In the genomic region with DNA sequence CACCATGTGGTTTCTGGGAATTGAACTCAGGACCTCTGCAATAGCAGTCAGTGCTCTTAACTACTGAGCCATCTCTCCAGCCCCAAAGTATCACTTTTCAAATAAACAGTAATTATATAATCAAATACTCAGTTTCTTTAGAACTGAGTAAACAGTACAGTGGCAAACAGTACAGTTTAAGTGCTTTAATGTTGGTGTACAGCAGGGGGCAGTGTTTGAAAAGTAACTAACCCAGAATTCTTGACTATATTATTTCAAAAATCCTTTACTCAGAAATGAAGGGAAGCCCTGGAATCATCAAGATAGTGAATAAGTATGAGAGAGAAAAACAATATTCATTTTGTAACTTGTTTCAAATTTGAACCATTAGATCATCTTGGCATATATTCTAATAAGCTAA, we compare ENCODE assay signal across 9 mouse cellular contexts. TPM values are rescaled to one million over a fixed set of nuclear protein-coding genes. Genes with fewer than 3 reads are reported as not detected.
DNase-seq lines count a peak whose midpoint lies in the region; ATAC-seq and TF ChIP-seq lines count a peak whose summit lies in the region.
"Had no signal": no experiment of that assay in that cellular context is flagged by ENCODE, and none has a peak within 500 bp of the region (broad histone marks: within the 10 kb centered on the region; RNA-seq: fewer than 3 reads in every experiment).

No protein-coding gene starts in this region.

- TF ChIP-seq CTCF in forebrain, postnatal 0 days (IDR thresholded peaks at IDR 0.05; ENCODE audit: low read depth): peak; percentile 59
- TF ChIP-seq CTCF in G1E (IDR thresholded peaks at IDR 0.05; ENCODE audit: low read depth, low read length): 0 out of 2 replicates have a peak, but pooled peaks have one; percentile 12

- H3K27ac ChIP-seq in forebrain, postnatal 0 days (ENCODE audit: low read depth, low read length): no peak overlapping the region
- H3K27ac ChIP-seq in forebrain, embryonic 15.5 days (replicated peaks): no peak overlapping the region
- H3K27ac ChIP-seq in limb, embryonic 11.5 days (replicated peaks; ENCODE audit: low read depth, low read length): no peak overlapping the region
- no peak overlapping the region for H3K27ac ChIP-seq in limb, embryonic 10.5 days

- ATAC-seq in forebrain, postnatal 0 days: no peak; the same call in 1 of the 2 replicates
- ATAC-seq in forebrain, embryonic 15.5 days (replicated peaks): no peak
- no peak for ATAC-seq in limb, embryonic 11.5 days (ENCODE audit: insufficient number of reproducible peaks, low FRiP score, low TSS enrichment, low read depth)
- ATAC-seq in G1E (ENCODE audit: extremely low read depth, insufficient number of reproducible peaks, low FRiP score, poor library complexity, severe bottlenecking): no peak; the same call in 1 of the 2 replicates
- ATAC-seq in erythroid progenitor cell, adult 5-6 weeks (replicated peaks; ENCODE audit: low FRiP score, poor library complexity, severe bottlenecking): no peak

- no peak overlapping the region for H3K9ac ChIP-seq in forebrain, postnatal 0 days
- no peak overlapping the region for H3K9ac ChIP-seq in forebrain, embryonic 15.5 days (replicated peaks)
- H3K9ac ChIP-seq in limb, embryonic 11.5 days (ENCODE audit: low read length): no peak overlapping the region

- no peaks in the 10 kb centered on the region for H3K9me3 ChIP-seq in forebrain, postnatal 0 days (ENCODE audit: low read length)
- H3K9me3 ChIP-seq in forebrain, embryonic 15.5 days: no peaks in the 10 kb centered on the region
- no peaks in the 10 kb centered on the region for H3K9me3 ChIP-seq in limb, embryonic 11.5 days (ENCODE audit: control insufficient read depth, low read length)
- no peaks in the 10 kb centered on the region for H3K9me3 ChIP-seq in limb, embryonic 10.5 days (replicated peaks)
- no peaks in the 10 kb centered on the region for H3K9me3 ChIP-seq in G1E (replicated peaks)

- H3K4me1 ChIP-seq in forebrain, postnatal 0 days (ENCODE audit: insufficient read depth): no peaks in the 10 kb centered on the region
- no peaks in the 10 kb centered on the region for H3K4me1 ChIP-seq in forebrain, embryonic 15.5 days
- no peaks in the 10 kb centered on the region for H3K4me1 ChIP-seq in limb, embryonic 11.5 days (ENCODE audit: control insufficient read depth, insufficient read depth, low read length)
- no peaks in the 10 kb centered on the region for H3K4me1 ChIP-seq in limb, embryonic 10.5 days
- no peaks in the 10 kb centered on the region for H3K4me1 ChIP-seq in G1E (ENCODE audit: insufficient read depth, low read depth, low read length)

- H3K27me3 ChIP-seq in forebrain, postnatal 0 days (ENCODE audit: insufficient read depth, low read length): no peaks in the 10 kb centered on the region
- H3K27me3 ChIP-seq in forebrain, embryonic 15.5 days: no peaks in the 10 kb centered on the region
- H3K27me3 ChIP-seq in limb, embryonic 11.5 days (ENCODE audit: control insufficient read depth, insufficient read depth, low read length): no peaks in the 10 kb centered on the region
- H3K27me3 ChIP-seq in limb, embryonic 10.5 days (ENCODE audit: low read depth, poor library complexity, severe bottlenecking): no peaks in the 10 kb centered on the region
- H3K27me3 ChIP-seq in G1E (ENCODE audit: insufficient read depth, low read length): no peaks in the 10 kb centered on the region; the same call in 1 of the 2 replicates

- no peak overlapping the region for H3K4me2 ChIP-seq in forebrain, postnatal 0 days (ENCODE audit: low read depth)
- H3K4me2 ChIP-seq in forebrain, embryonic 15.5 days (replicated peaks): no peak overlapping the region
- no peak overlapping the region for H3K4me2 ChIP-seq in limb, embryonic 11.5 days (ENCODE audit: low read depth, severe bottlenecking)

- no peaks in the 10 kb centered on the region for H3K36me3 ChIP-seq in forebrain, postnatal 0 days (ENCODE audit: insufficient read depth)
- H3K36me3 ChIP-seq in forebrain, embryonic 15.5 days: no peaks in the 10 kb centered on the region
- H3K36me3 ChIP-seq in limb, embryonic 11.5 days (ENCODE audit: control insufficient read depth, insufficient read depth, low read length): no peaks in the 10 kb centered on the region
- H3K36me3 ChIP-seq in limb, embryonic 10.5 days: no peaks in the 10 kb centered on the region
- no peaks in the 10 kb centered on the region for H3K36me3 ChIP-seq in G1E (replicated peaks)

- peak; percentile 62 for DNase-seq in forebrain, postnatal 0 days
- DNase-seq in limb, embryonic 11.5 days (ENCODE audit: low spot score): peak; percentile 39
- no peak for DNase-seq in limb, embryonic 10.5 days (ENCODE audit: low spot score)
- no peak for DNase-seq in G1E (ENCODE audit: low spot score)
- DNase-seq in embryo, embryonic 9.5 days (ENCODE audit: extremely low spot score): peak; percentile 29
- DNase-seq in lung, postnatal 36 days: peak; percentile 69

- no peak overlapping the region for H3K4me3 ChIP-seq in forebrain, postnatal 0 days (ENCODE audit: low read depth, low read length)
- H3K4me3 ChIP-seq in forebrain, embryonic 15.5 days: no peak overlapping the region
- no peak overlapping the region for H3K4me3 ChIP-seq in limb, embryonic 11.5 days (ENCODE audit: low read depth, low read length)
- no peak overlapping the region for H3K4me3 ChIP-seq in limb, embryonic 10.5 days
- H3K4me3 ChIP-seq in G1E (ENCODE audit: low read depth, low read length): no peak overlapping the region
- H3K4me3 ChIP-seq: erythroblast, embryonic 14.5 days had no signal

RNA-seq across cellular contexts. Expression of gene Spdya, which starts 9.8 kb away (rescaled TPM):
- 0.77 and 1.1 TPM in 2 replicates for total RNA-seq in forebrain, postnatal 0 days (2014; rRNA removed)
- 2.1 and 2.2 TPM in 2 replicates for polyA plus RNA-seq in forebrain, postnatal 0 days (2015; fragmentation: Nextera tagmentation; extraction: Ambion mirVana)
- polyA plus RNA-seq in forebrain, embryonic 15.5 days (2015; fragmentation: Nextera tagmentation; extraction: Ambion mirVana): 1.2 and 1.3 TPM in 2 replicates
- 0.96 and 0.97 TPM in 2 replicates for polyA plus RNA-seq in limb, embryonic 11.5 days (2014; fragmentation: Nextera tagmentation; extraction: Ambion mirVana)
- polyA plus RNA-seq in limb, embryonic 10.5 days (2016; fragmentation: Nextera tagmentation; extraction: Ambion mirVana): 0.73 and 0.76 TPM in 2 replicates
- total RNA-seq in G1E (2014; fragmentation: Nextera tagmentation): not detected in 2 replicates
- 0.12 TPM in 1 of 2 replicates, not detected in the other for total RNA-seq in G1E (2017)
- not detected in 2 replicates for polyA plus RNA-seq in G1E (2012)
- total RNA-seq in erythroid progenitor cell, adult 5-6 weeks (2015; ENCODE audit: low replicate concordance): not detected in 2 replicates
- not detected in 2 replicates for total RNA-seq in erythroid progenitor cell, adult 5-6 weeks (2017; ENCODE audit: low replicate concordance)
- polyA plus RNA-seq: erythroblast, embryonic 14.5 days had no signal

RNA-seq across cellular contexts. Expression of gene Ndc80, which starts 35.0 kb away (rescaled TPM):
- 3.2 and 4.0 TPM in 2 replicates for total RNA-seq in forebrain, postnatal 0 days (2014; rRNA removed)
- 4.8 and 5.7 TPM in 2 replicates for polyA plus RNA-seq in forebrain, postnatal 0 days (2015; fragmentation: Nextera tagmentation; extraction: Ambion mirVana)
- polyA plus RNA-seq in forebrain, embryonic 15.5 days (2015; fragmentation: Nextera tagmentation; extraction: Ambion mirVana): 19.4 and 24.2 TPM in 2 replicates
- 66.3 and 70.6 TPM in 2 replicates for polyA plus RNA-seq in limb, embryonic 11.5 days (2014; fragmentation: Nextera tagmentation; extraction: Ambion mirVana)
- 53.4 and 59.9 TPM in 2 replicates for polyA plus RNA-seq in limb, embryonic 10.5 days (2016; fragmentation: Nextera tagmentation; extraction: Ambion mirVana)
- total RNA-seq in G1E (2014; fragmentation: Nextera tagmentation) (118 and 120 TPM in 2 replicates), G1E (2017) (95.7 and 110 TPM in 2 replicates)
- 3.4 and 8.3 TPM in 2 replicates for polyA plus RNA-seq in G1E (2012)
- total RNA-seq in erythroid progenitor cell, adult 5-6 weeks (2015; ENCODE audit: low replicate concordance): 208 and 220 TPM in 2 replicates
- 322 and 338 TPM in 2 replicates for total RNA-seq in erythroid progenitor cell, adult 5-6 weeks (2017; ENCODE audit: low replicate concordance)

RNA-seq across cellular contexts. Expression of gene Wdr43, which starts 54.1 kb away (rescaled TPM):
- total RNA-seq in forebrain, postnatal 0 days (2014; rRNA removed): 48.8 and 50.1 TPM in 2 replicates
- 32.3 and 39.6 TPM in 2 replicates for polyA plus RNA-seq in forebrain, postnatal 0 days (2015; fragmentation: Nextera tagmentation; extraction: Ambion mirVana)
- polyA plus RNA-seq in forebrain, embryonic 15.5 days (2015; fragmentation: Nextera tagmentation; extraction: Ambion mirVana): 55.2 and 57.4 TPM in 2 replicates
- 104 and 106 TPM in 2 replicates for polyA plus RNA-seq in limb, embryonic 11.5 days (2014; fragmentation: Nextera tagmentation; extraction: Ambion mirVana)
- 112 and 116 TPM in 2 replicates for polyA plus RNA-seq in limb, embryonic 10.5 days (2016; fragmentation: Nextera tagmentation; extraction: Ambion mirVana)
- 197 and 205 TPM in 2 replicates for total RNA-seq in G1E (2014; fragmentation: Nextera tagmentation)
- total RNA-seq in G1E (2017): 165 and 231 TPM in 2 replicates
- 59.0 and 77.6 TPM in 2 replicates for polyA plus RNA-seq in G1E (2012)
- 29.9 and 44.9 TPM in 2 replicates for total RNA-seq in erythroid progenitor cell, adult 5-6 weeks (2015; ENCODE audit: low replicate concordance)
- total RNA-seq in erythroid progenitor cell, adult 5-6 weeks (2017; ENCODE audit: low replicate concordance): 28.5 and 45.3 TPM in 2 replicates

Comparison
In these comparisons a context has a peak if more than half of its experiments do, and no peak if none do; other contexts are left out.
1. DNase-seq: peak in forebrain, postnatal 0 days (single experiment), limb, embryonic 11.5 days (single experiment), embryo, embryonic 9.5 days (single experiment) and lung, postnatal 36 days (single experiment); none in limb, embryonic 10.5 days (single experiment) and G1E (single experiment).